Mouse (Mus musculus): ENCODE results near the gene Tspyl3.

The Tspyl3 gene

GRCm38 (mm10) chr2:153228523-153228922, 3.3 kb upstream of the Tspyl3 start:
- DNase-seq (ENCODE audit: low spot score in 2 of 2): no peak

- DNase-seq (ENCODE audit: low spot score in 2 of 2): no peak
Measured at GRCm38 (mm10) chr2:153227959-153228358, 2.7 kb upstream of the Tspyl3 start.

- DNase-seq (ENCODE audit: low spot score in 2 of 2): no peak
Measured at GRCm38 (mm10) chr2:153225595-153225953, 333 bp upstream of the Tspyl3 start.

- no peak for DNase-seq (ENCODE audit: low spot score in 2 of 2)
Measured at GRCm38 (mm10) chr2:153222566-153222965, 2.7 kb downstream of the Tspyl3 start.

GRCm38 (mm10) chr2:153222130-153222529, 3.1 kb downstream of the Tspyl3 start:
- DNase-seq (ENCODE audit: low spot score in 2 of 2): no peak

- no peak for DNase-seq (ENCODE audit: low spot score in 2 of 2)
Measured at GRCm38 (mm10) chr2:153221620-153222019, 3.6 kb downstream of the Tspyl3 start.

GRCm38 (mm10) chr2:153218516-153218915, 6.7 kb downstream of the Tspyl3 start:
- DNase-seq (ENCODE audit: low spot score in 2 of 2): no peak

- DNase-seq (ENCODE audit: low spot score in 2 of 2): no peak
Measured at GRCm38 (mm10) chr2:153217826-153218340, 7.4 kb downstream of the Tspyl3 start.

- DNase-seq (ENCODE audit: low spot score in 2 of 2): no peak
Measured at GRCm38 (mm10) chr2:153215421-153215820, 9.8 kb downstream of the Tspyl3 start.

GRCm38 (mm10) chr2:153214771-153215259, 10.4 kb downstream of the Tspyl3 start:
- no peak for DNase-seq (ENCODE audit: low spot score in 2 of 2)

GRCm38 (mm10) chr2:153213351-153213750, 11.9 kb downstream of the Tspyl3 start:
- DNase-seq (ENCODE audit: low spot score in 2 of 2): no peak

- DNase-seq (ENCODE audit: low spot score in 2 of 2): no peak
Measured at GRCm38 (mm10) chr2:153211451-153211850, 13.8 kb downstream of the Tspyl3 start.

- DNase-seq (ENCODE audit: low spot score in 2 of 2): no peak
Measured at GRCm38 (mm10) chr2:153209286-153209685, 16.0 kb downstream of the Tspyl3 start.

GRCm38 (mm10) chr2:153208149-153208548, 17.1 kb downstream of the Tspyl3 start:
- no peak for DNase-seq (ENCODE audit: low spot score in 2 of 2)

GRCm38 (mm10) chr2:153202766-153203165, 22.5 kb downstream of the Tspyl3 start:
- DNase-seq (ENCODE audit: low spot score in 2 of 2): no peak

GRCm38 (mm10) chr2:153199114-153199513, 26.1 kb downstream of the Tspyl3 start:
- no peak for DNase-seq (ENCODE audit: low spot score in 2 of 2)

- DNase-seq (ENCODE audit: low spot score in 2 of 2): no peak
Measured at GRCm38 (mm10) chr2:153198485-153198884, 26.8 kb downstream of the Tspyl3 start.

GRCm38 (mm10) chr2:153194255-153194654, 31.0 kb downstream of the Tspyl3 start:
- no peak for DNase-seq (ENCODE audit: low spot score in 2 of 2)

- DNase-seq (ENCODE audit: low spot score in 2 of 2): no peak
Measured at GRCm38 (mm10) chr2:153191242-153191641, 34.0 kb downstream of the Tspyl3 start.

- no peak for DNase-seq (ENCODE audit: low spot score in 2 of 2)
Measured at GRCm38 (mm10) chr2:153187848-153188247, 37.4 kb downstream of the Tspyl3 start.

- no peak for DNase-seq (ENCODE audit: low spot score in 2 of 2)
Measured at GRCm38 (mm10) chr2:153186176-153186591, 39.1 kb downstream of the Tspyl3 start.

- DNase-seq (ENCODE audit: low spot score in 2 of 2): no peak
Measured at GRCm38 (mm10) chr2:153179961-153180360, 45.3 kb downstream of the Tspyl3 start.

GRCm38 (mm10) chr2:153179126-153179860, 45.9 kb downstream of the Tspyl3 start:
- DNase-seq (ENCODE audit: low spot score in 2 of 2): no peak

Measured in urinary bladder, adult 18-20 months (tissue).